Mouse (Mus musculus): Measurements from ENCODE around the gene Atp11c. TPM values are rescaled to one million over a fixed set of nuclear protein-coding genes. Genes with fewer than 3 reads are reported as not detected.

Gene Atp11c
- 10 to 100 TPM in 2 of 3 experiments, 1 to 10 TPM in 1; 8.3 to 11.1 (median 10.3) TPM for polyA plus RNA-seq (2017; shearing (Covaris generic))

DNA sequence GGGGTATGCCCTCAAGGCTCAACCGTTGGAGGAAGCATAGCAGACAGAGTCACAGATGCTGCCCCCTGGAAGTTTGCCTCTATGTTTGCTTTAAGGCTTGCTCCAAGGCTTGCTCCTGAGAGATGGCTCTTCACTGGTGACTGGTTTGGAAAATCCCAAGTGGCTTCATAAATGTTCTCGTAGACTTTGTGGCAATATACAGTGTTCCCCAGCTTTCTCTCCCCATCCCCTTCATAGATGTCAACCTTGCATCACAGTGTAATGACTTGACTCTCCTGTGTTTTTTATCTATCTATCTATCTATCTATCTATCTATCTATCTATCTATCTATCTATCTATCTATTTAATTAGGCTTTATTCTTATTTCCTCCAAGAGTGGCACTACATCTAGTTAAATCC is at the start of gene Atp11c:
TSS of gene Atp11c (minus strand) at position 101 of the 400 bp plus-strand sequence.
- ATAC-seq = no peak

DNA sequence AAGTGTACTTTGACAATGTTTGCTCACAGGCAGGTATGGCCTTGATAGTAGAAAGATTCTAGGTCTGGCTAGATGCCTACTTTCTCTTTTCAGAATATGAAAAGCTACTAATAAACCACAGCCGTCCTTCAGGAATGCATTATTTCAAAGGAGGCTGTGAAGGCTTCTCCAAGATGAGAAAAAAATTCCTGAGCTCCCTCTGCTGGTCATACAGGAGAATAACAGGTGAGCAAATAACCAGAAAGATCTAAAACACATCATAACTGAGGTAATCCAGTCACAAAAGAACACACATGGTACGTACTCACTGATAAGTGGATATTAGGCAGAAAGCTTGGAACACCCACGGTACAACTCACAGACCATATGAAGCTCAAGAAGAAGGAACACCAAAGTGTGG is 16.7 kb upstream of the Atp11c start:
- ATAC-seq = no peak

DNA sequence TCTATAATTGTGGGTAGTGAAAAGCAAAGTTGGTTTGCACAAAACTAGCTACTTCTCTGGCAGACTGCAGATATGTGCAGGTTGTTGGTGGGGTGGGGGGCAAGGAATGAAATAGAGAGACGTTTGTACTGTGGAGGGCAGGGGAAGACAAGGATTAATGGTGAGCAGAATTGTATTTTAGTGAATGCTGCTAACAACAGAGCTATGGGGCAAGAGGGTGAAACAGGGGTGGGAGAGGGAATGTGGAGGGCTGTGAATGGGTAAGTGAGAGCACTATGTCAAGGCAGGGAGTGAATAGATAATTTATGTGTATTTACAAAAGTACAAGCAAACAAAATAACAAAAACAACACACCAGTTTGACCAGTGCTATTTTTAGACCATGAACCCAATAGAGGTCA is 22.0 kb downstream of the Atp11c start:
- no peak for ATAC-seq

DNA sequence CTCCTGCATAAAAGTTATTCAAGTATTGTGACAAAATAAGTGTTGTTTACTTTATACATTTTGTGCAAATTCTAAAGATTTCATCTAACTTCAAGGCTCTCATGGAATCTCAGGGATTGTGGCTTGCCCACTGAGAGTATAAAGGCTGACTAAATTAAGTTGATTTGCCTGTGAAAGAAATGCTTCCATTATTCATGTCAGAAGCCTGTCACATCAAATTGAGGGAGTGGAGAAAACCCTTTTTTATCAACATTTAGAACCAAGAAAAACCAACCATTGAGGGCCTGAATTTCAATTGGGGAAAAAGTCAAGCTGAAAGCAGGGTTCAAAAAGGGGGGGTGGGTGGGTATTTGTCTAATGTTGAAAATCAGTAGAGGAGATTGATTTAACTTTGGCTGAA is 23.5 kb downstream of the Atp11c start:
- ATAC-seq = no peak

DNA sequence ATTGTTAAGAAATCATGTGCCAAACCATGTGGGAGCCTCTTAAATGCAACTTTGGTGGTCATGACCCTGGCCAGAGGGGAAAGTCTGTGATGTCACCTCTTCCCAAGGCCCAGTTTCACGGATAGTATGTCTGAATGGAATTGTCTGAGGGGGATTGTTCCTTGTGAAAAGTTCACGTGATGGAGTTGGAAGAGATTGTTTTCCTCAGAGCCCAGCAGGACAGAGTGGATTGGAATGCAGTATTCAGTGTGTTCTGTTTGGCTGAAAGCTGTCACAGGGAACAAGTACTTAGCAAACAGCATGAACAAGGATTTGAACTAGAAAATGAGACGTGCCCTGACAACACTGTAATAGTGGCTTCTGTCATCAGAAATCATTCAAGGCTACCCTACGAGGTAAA is 37.3 kb downstream of the Atp11c start:
- ATAC-seq = no peak

DNA sequence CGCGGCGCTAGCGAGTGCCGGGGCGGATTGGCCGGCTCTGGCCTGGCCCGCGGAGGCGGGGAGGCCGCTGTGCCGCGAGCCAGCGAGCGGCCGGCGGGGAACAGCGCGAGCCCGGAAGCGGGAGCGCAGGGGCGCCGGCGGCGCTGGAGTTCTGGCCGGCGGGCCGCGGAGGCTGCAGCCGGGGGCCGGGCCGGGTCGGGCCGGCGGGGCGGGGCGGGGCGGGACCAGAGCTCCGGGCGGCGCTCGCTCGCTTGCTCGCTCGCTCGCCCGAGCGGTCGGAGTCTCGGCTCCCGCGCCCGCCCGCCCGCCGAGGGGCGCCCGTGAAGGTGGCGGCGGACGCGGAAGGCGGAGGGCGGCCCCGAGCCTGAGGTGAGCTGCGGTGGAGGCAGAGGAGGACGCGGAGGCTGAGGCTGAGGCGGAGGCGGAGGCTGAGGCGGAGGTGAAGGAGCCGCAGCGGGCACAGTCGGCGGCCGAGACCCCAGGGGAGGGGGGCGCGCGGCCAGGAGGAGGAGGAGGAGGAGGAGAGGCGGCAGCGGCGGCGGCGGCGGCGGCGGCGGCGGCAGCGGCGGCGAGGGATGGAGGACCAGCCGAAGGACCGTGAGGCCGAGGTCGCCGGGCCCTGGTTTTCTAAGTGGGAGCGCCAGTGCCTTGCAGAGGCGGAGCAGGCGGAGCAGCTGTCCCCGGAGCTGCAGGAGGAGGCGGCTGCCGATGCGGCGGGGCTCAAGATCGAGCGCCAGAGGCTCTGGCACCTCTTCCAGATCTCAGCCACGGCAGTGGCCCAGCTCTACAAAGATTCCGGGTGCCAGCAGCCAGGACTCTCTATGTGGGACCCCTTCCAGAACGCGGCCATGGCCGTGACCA is 44.8 kb downstream of the Atp11c start:
- no peak for ATAC-seq

DNA sequence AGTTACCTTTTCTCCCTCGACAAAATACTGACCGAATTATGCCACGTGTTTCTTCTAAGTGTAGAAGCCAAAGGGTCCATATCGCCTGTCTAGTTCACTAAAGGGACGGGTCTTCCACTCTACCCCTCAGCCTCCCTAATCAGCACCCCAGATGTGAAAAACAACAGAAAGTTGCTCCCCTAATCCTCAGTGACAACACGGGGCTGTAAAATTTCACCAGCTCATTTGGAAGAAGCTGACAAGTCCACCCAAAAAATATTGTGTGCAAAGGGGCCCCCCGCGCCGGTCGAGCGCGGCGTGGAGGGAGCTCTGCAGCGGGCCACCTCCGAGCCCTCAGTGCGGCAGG is 45.4 kb downstream of the Atp11c start:
- ATAC-seq = no peak

DNA sequence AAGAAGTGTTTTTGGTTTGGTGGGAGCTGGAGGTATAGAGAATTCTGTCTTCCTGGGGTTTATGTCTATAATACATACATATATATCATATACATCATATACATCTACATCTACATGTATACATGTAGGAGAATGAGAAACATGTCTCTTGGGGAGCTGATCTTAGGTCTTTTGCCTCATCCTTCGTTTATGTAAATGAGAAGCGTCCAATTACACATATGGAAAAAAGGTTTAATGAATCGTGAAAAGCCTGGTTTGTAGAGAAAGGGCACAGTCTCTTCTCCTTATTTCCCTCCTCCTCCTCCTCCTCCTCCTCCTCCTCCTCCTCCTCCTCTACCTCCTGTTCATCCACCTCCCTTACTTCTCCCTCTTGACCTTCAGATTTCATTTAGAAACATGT is 46.6 kb downstream of the Atp11c start:
- no peak for ATAC-seq

DNA sequence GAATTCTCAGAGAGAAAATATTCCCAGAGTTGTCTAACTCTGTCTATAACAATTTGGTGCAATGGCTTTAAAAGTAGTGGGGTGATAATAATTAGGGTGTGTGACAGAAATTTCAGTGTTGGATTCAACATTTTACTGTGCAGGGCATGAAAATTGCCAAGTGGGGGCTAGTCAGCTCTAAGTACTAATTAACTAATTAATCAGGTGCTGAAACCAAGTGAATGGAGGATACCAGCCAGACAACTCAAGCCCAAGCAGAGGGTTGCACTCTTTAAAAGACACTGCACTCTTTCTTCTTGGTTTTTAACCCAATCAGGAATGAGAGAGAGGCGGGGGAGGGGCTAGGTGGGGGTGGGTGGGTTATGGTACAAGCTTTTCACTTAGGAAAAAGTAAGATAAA is 47.1 kb downstream of the Atp11c start:
- ATAC-seq = no peak

DNA sequence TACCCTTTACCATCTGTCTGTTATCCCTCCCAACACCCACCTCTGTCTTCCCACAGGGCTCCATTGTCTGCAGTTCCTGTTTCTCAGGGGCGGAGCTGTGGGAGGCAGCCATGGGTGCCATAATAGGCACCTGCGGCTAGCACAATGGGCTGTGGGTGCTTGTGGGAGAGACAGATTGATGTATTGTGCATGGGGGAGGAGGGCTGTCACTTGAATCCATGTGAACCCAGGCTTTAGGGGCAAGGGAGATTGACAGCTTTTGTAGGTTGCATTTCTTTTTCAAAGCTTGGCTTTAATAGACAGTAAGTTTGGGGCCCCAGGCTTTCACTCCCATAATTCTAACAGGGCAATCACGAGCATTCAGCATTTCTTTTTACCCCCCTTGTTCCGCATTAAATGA is 48.4 kb downstream of the Atp11c start:
- no peak for ATAC-seq

DNA sequence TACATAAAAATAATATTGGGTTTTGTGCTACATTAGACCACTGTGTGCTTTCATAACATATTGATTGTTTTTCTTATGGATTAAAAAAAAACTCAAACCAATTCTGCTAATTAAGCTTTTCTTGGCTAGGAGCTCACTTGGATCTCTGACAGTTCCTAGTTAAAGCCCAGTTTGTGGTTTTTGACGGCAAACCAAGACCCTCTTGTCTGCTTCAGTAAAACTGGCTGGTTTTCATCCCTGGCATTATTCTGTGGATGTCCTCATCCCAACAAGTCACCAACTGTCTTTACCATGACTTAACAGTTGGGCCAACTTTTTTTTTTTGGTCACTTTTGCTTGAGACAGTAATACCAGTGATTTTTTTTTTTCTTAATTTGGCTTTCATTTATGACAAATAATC is 49.6 kb downstream of the Atp11c start:
- no peak for ATAC-seq

DNA sequence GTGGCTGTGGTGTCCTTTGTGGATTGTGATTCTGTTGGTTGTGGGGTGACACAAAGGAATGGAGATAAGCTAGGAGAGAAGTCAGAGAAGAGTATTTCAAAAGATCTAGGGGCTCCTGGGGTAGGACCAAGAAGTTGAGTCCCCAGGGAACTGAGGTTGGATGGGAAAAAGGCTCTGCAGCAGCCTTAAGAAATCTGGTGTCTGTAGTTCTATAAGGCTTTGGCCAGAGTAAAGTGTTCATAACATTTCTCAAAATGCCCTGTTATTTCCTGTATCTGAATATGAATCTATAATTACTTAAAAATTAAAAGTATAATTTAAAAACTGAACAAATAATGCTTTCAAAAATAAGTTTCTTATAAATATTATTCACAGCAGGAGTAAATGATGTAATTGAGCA is 53.3 kb downstream of the Atp11c start, which contains the start of gene Gm7073:
TSS of gene Gm7073 (minus strand) at position 101 of the 400 bp plus-strand sequence.
- no peak for ATAC-seq

DNA sequence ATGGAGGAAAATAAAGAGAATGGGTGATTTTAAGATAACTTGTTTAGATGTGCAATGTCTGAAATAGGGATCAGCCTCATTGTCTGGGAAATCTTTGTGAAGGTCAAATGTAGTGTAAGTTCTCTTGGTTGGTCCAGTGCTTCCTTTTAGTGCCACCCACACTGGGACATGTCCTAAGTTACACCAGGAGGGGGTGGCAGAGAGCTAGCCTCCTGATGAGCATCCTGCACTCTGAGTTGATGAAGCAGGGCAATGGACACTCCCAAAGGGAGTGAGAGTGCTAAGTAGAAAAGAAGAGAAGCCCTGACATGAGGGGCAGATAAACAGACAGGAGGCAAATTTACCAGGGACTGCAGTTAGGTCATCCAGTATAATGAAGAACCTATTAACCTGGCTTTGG is 88.5 kb downstream of the Atp11c start:
- ATAC-seq = no peak

DNA sequence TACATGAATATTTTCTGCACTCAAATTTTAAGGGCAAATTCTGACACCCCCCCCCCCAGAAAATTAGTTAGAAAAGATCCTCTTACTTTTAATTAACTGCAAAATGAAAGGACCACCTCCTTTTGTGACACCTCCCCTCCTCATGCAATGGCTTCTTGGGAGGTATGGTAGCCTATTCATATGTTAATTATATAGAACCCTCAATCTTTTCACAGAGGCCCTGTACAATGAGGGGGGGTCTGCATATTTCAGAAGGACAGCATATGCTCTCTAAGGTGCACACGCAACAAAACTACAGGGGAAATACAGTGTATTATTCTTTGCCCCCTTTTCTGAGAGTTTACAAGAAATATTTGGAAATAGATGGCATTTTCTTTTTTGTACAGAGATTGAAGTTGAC is 94.7 kb downstream of the Atp11c start:
- ATAC-seq = no peak

DNA sequence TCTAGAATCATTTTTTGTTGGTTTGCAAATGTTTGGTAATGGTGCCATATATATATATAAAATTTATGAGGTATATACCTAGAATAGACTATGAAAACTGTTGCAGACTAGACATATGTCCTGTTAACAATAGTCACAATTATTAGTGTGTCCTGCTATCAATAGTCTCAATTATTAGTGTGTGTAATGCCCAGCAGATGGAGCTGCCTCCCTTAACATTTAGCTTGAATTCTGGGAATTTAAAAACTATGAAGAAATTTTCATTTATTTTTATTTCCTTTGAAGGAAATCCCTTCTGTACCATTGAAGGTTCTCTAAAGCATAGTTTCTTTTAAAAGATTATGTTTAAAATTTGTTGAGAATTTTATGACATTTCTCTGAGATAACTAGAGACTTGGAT is 97.2 kb downstream of the Atp11c start:
- no peak for ATAC-seq

DNA sequence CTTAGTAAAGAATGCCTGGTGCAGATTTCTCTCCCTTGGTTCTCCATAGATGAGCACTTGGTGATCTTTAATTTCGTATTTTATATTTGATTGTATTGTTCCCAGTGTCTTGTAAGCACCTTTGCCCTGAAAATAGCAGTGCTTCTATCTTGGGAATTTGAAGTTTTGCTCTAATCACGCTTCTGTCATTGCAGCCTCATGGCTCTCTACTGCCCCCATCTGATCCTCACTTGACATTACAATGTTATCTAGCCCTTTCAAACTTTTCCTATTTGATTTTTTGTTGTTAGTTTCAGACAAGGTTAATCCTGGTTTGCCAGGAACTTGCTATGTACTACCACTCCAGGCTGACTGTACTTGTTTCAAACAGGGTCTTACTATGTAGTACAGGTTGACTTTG is 128.7 kb downstream of the Atp11c start:
- ATAC-seq = no peak

DNA sequence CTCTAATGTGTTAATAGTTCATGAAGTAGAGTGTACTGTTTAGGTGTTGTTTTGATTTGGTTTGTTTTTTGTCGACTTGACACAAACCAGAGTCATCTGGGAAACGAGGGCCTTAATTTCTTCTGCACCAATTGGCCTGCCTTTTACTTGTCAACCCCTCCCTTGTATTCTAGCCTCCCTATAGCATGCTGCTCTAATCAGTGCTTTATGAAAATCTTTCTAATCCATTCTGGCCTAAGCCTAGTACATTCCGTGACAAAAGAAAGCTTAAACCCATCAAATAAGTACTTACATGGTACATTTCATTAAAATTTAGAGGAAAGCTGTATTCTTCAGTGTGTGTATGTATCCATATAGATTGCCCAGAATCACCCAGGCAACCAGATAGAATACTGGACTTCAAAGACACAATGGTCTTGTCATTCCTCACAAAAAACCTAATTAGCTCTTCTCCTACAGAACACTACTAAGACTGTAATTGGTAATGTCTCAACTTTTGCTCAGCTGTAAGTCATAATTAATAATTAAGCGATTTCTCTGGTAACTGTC is 177.9 kb downstream of the Atp11c start:
- ATAC-seq = no peak

DNA sequence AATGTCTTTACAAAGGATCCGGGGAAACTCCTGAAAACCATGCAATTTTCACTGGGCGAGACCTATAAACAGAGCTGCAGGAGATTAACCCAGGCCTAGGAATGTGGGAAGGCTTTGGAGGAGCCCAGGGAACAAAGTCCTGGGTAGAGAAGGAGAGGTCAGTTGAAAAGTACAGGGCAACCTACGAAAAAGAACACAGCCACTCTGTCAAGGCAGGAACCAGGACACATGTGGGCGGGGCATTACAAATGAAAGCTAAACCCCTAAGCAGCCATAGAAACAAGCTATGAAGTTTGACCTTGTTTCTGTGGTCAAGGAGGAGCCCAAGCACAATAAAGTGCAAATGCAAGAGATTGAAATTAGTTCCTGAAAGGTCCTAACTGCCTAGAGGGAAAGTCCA is 186.8 kb downstream of the Atp11c start:
- no peak for ATAC-seq

DNA sequence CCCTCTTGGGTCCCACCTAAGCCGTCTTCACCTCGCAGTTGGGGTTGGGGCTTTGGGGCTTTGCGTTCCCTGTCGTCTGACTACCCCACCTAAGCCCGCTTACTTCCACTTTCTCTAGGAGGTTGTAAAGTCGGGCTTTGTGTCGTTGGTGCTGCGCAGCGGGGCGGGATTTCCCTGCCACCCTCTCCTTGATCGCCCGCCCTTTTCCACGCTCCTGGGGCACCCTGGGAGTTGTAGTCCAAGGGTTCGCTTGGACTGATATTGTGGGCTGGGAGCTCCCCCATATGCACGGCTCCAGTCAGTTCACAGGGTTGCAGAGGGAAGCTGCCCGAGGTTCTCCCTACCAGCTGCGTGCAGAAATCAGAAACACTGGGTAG is 187.8 kb downstream of the Atp11c start:
- peak; percentile 92 for ATAC-seq

DNA sequence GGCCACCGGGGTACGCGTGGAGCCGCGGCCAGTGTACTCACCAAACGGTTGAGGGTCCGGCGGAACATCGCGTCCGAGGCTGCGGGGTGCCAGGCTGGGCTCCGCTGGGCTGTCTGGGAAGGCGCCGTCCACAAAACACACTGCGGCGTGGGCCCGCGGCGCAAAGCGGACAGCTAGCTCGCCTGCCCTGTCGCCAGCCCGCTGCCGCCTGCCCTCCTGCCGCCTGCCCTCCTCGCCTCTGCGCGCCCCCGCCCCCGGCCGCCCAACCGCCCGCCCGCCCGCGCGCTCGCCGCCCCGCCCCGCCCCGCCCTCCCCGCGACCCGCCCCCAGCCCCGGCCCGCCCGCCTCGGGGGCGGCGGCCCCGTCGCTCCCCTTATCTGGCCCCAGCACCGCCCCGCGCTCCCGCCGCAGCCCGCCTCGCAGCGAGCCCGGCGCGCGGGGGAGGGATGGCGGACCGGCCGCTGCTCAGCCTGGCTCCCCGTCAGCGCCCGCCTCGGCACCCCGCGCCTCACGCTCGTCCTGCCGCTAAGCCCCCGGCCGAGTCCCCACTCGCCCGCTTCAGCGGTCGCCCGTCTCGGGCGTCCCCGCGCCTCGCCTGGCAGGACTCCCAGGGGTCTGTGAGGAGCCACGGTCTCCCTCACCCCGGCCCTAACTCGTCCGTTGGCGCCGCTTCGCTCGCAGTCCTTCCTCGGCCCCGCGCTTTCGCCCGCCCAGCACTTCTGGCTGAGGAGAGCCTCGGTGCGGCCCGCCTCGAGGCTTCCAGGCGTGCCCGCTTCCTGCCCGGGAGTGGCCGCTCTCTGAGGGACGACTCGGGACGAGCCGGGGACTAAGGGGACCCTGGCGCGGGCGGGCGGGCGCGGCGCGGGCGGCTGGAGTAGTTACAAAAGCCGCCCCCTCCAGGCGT is 188.5 kb downstream of the Atp11c start:
- ATAC-seq = peak; percentile 37

DNA sequence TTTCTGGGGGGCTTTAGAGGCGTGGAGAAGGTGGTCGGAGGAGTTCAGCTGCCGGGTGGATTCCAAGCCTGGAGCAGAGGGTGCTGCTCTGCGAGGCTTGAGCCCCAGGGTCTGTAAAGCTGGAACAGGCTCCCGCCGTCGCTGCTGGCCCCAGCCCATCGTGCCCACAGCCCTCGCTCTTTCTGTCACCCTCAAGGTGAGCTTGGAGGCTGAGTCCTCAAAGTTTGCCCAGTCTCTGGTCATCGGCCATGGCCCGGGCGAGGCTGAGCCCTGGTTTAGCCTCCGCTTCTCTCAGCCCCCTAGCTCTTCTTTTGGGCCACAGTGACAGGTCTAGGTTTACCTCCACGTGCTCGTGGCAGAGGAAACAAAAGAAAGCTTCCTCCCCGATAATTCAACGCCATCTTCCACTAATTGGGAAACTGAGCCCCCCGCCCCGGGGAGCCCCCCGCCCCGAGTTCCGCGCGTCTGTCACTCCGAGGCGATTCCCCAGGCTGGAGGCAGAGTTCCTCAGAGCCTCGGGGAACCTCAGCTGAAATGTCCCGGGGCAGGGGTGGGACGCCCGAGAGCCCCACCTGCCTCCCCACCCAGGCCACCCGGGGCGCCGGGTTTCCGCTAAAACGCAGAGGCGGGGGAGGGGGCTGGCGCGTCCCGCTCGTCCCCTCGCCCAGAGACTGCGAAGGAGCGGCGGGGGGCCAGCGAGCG is 189.3 kb downstream of the Atp11c start:
- ATAC-seq = no peak

DNA sequence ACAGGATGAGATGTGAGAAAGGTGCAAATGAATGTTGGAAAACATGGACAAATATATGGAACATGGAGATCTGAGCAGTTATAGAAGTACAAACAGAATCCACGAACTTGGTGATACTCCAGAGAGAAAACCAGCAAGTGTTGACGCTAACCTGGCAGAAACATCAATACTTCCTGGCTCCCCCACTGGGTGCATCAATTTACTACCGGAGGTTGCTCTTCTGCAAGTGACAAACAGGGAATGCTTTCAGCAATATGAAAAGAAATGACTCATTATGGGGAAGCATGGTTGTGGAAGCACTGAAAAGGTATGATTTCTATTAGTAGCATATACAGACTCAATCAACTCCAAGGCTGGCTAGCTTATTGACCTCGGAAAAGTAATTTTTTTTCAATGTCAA is 198.2 kb downstream of the Atp11c start:
- no peak for ATAC-seq

DNA sequence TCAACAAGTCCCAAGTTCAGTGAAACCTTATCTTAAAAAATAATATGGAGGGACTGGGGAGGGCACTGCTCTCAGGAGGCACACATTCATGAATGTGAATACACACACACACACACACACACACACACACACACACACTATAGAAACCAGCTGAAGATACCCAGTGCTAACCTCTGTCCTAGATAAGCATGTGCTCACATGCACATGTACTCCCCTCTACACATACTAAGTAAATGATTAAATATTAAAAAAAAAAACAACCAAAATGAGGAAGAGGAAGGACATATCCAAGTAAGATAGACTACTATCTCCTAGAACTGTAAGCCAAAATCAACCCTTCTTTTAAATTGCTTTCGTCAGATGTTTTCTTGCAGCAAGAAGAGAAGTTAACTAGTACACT is 205.6 kb downstream of the Atp11c start:
- ATAC-seq = no peak

Data from inflammation-experienced regulatory T-cells, adult 6 months (primary cell).